Mouse (Mus musculus) megakaryocyte-erythroid progenitor cell, adult 5 weeks (primary cell): Measurements from ENCODE around the gene Mus81. TPM values are rescaled to one million over a fixed set of nuclear protein-coding genes. Genes with fewer than 3 reads are reported as not detected.

Experiments
- polyA plus RNA-seq: library from polyadenylated mRNA; stranded (reverse); fragments of >175 nt; gene quantifications from 2 replicates; pipeline ENCODE4 v1.2.3, GENCODE M21; 2012

The Mus81 gene
- polyA plus RNA-seq, result 35.9 and 39.4 TPM in 2 replicates

GRCm38 (mm10) chr19:5487768-5488550, at the start of gene Mus81:
Mus81 (minus strand) TSS chr19:5488402.

GRCm38 (mm10) chr19:5510031-5511026, 22.1 kb upstream of the Mus81 start, which contains the start of gene Snx32:
Snx32 (minus strand) TSS chr19:5510538.

GRCm38 (mm10) chr19:5503687-5504086, 15.5 kb upstream of the Mus81 start, which contains the start of gene 1700020D05Rik:
1700020D05Rik (minus strand) TSS chr19:5503787.

GRCm38 (mm10) chr19:5490313-5490897, 2.2 kb upstream of the Mus81 start, which contains the start of gene Cfl1:
Cfl1 (plus strand) TSS chr19:5490455.

GRCm38 (mm10) chr19:5473720-5474119, 14.5 kb downstream of the Mus81 start, which contains the start of gene Efemp2:
Efemp2 (plus strand) TSS chr19:5473954.

GRCm38 (mm10) chr19:5468374-5468773, 19.8 kb downstream of the Mus81 start, which contains the start of gene Ctsw:
Ctsw (minus strand) TSS chr19:5468507.

GRCm38 (mm10) chr19:5460465-5460911, 27.7 kb downstream of the Mus81 start, which contains the start of gene Fibp:
Fibp (plus strand) TSS chr19:5460615.

GRCm38 (mm10) chr19:5457746-5458442, 30.3 kb downstream of the Mus81 start, which contains the start of gene Ccdc85b:
Ccdc85b (minus strand) TSS chr19:5457894.

GRCm38 (mm10) chr19:5447515-5448353, 40.5 kb downstream of the Mus81 start, which contains the start of gene Fosl1:
Fosl1 (plus strand) TSS chr19:5447547.

Other genes starting within 250 kb of the Mus81 start
- 28.6 and 34.9 TPM in 2 replicates for gene Pacs1, start 215.3 kb downstream of the Mus81 start, polyA plus RNA-seq
- 327 and 332 TPM in 2 replicates for gene Sf3b2, start 192.9 kb downstream of the Mus81 start, polyA plus RNA-seq
- gene Gal3st3, start 190.1 kb downstream of the Mus81 start, polyA plus RNA-seq, result not detected in 2 replicates
- not detected in 2 replicates for gene Catsper1, start 152.7 kb downstream of the Mus81 start, polyA plus RNA-seq
- gene Cst6, start 138.8 kb downstream of the Mus81 start, polyA plus RNA-seq, result 0.10 and 0.16 TPM in 2 replicates
- gene Eif1ad, start 121.7 kb downstream of the Mus81 start, polyA plus RNA-seq, result 80.0 and 86.0 TPM in 2 replicates
- gene Banf1, start 121.2 kb downstream of the Mus81 start, polyA plus RNA-seq, result 239 and 280 TPM in 2 replicates
- gene Sart1, start 99.7 kb downstream of the Mus81 start, polyA plus RNA-seq, result 170 and 280 TPM in 2 replicates
- gene Tsga10ip, start 85.9 kb downstream of the Mus81 start, polyA plus RNA-seq, result 0.61 and 1.2 TPM in 2 replicates
- 476 and 605 TPM in 2 replicates for gene Drap1, start 63.4 kb downstream of the Mus81 start, polyA plus RNA-seq
- 69.9 and 80.4 TPM in 2 replicates for gene AI837181, start 63.3 kb downstream of the Mus81 start, polyA plus RNA-seq
- 24.1 and 26.4 TPM in 2 replicates for gene Fosl1, start 40.9 kb downstream of the Mus81 start, polyA plus RNA-seq
- gene Ccdc85b, start 30.5 kb downstream of the Mus81 start, polyA plus RNA-seq, result 11.6 and 13.9 TPM in 2 replicates
- 133 and 139 TPM in 2 replicates for gene Fibp, start 27.8 kb downstream of the Mus81 start, polyA plus RNA-seq
- gene Ctsw, start 19.9 kb downstream of the Mus81 start, polyA plus RNA-seq, result 0.66 and 0.91 TPM in 2 replicates
- gene Efemp2, start 14.4 kb downstream of the Mus81 start, polyA plus RNA-seq, result 0.29 and 0.65 TPM in 2 replicates
- 937 and 1,300 TPM in 2 replicates for gene Cfl1, start 2.1 kb upstream of the Mus81 start, polyA plus RNA-seq
- 0.09 and 0.13 TPM in 2 replicates for gene 1700020D05Rik, start 15.4 kb upstream of the Mus81 start, polyA plus RNA-seq
- gene Snx32, start 22.1 kb upstream of the Mus81 start, polyA plus RNA-seq, result 1.4 and 1.8 TPM in 2 replicates
- gene Ovol1, start 72.2 kb upstream of the Mus81 start, polyA plus RNA-seq, result 0.15 and 0.43 TPM in 2 replicates
- gene Ap5b1, start 79.6 kb upstream of the Mus81 start, polyA plus RNA-seq, result 13.8 and 24.3 TPM in 2 replicates
- 428 and 481 TPM in 2 replicates for gene Rnaseh2c, start 113.5 kb upstream of the Mus81 start, polyA plus RNA-seq
- 72.7 and 88.5 TPM in 2 replicates for gene Kat5, start 121.8 kb upstream of the Mus81 start, polyA plus RNA-seq
- gene Rela, start 149.1 kb upstream of the Mus81 start, polyA plus RNA-seq, result 186 and 217 TPM in 2 replicates
- gene Sipa1, start 175.3 kb upstream of the Mus81 start, polyA plus RNA-seq, result 234 and 255 TPM in 2 replicates
- 229 and 246 TPM in 2 replicates for gene Map3k11, start 200.3 kb upstream of the Mus81 start, polyA plus RNA-seq
- gene Pcnx3, start 200.5 kb upstream of the Mus81 start, polyA plus RNA-seq, result 233 and 270 TPM in 2 replicates
- 0.37 and 0.54 TPM in 2 replicates for gene Kcnk7, start 216.0 kb upstream of the Mus81 start, polyA plus RNA-seq
- 87.7 and 93.6 TPM in 2 replicates for gene Ehbp1l1, start 237.9 kb upstream of the Mus81 start, polyA plus RNA-seq
- gene Fam89b, start 241.3 kb upstream of the Mus81 start, polyA plus RNA-seq, result 138 and 143 TPM in 2 replicates